Mouse (Mus musculus): ENCODE measurements around the gene Adamts13.
A peak's percentile ranks its signal among the peaks of the same experiment; 100 is the strongest.

Adamts13 gene

GRCm38 (mm10) chr2:27038596-27038995, 65.4 kb downstream of the Adamts13 start:
- no peaks in the 10 kb centered on the region for H3K27me3 ChIP-seq (ENCODE audit: control insufficient read depth, insufficient read depth, low read length, poor library complexity, severe bottlenecking)
- peak; percentile 82 for DNase-seq (ENCODE audit: low read depth, low spot score)
- H3K36me3 ChIP-seq (ENCODE audit: control insufficient read depth, insufficient read depth, low read length, poor library complexity, severe bottlenecking), result no peaks in the 10 kb centered on the region

GRCm38 (mm10) chr2:27039286-27039685, 66.1 kb downstream of the Adamts13 start:
- H3K36me3 ChIP-seq (ENCODE audit: control insufficient read depth, insufficient read depth, low read length, poor library complexity, severe bottlenecking), result no peaks in the 10 kb centered on the region
- no peak for DNase-seq (ENCODE audit: low read depth, low spot score)
- H3K27me3 ChIP-seq (ENCODE audit: control insufficient read depth, insufficient read depth, low read length, poor library complexity, severe bottlenecking), result no peaks in the 10 kb centered on the region

- no peak for DNase-seq (ENCODE audit: low read depth, low spot score)
- Histone ChIP-seq H3K27me3 (ENCODE audit: control insufficient read depth, insufficient read depth, low read length, poor library complexity, severe bottlenecking) (no peaks in the 10 kb centered on the region), H3K36me3 (ENCODE audit: control insufficient read depth, insufficient read depth, low read length, poor library complexity, severe bottlenecking) (no peaks in the 10 kb centered on the region)
These were observed 69.1 kb downstream of the Adamts13 start for GRCm38 (mm10) chr2:27042131-27042844.

- no peaks in the 10 kb centered on the region for H3K36me3 ChIP-seq (ENCODE audit: control insufficient read depth, insufficient read depth, low read length, poor library complexity, severe bottlenecking)
- DNase-seq (ENCODE audit: low read depth, low spot score), result peak; percentile 81
These were observed 70.2 kb downstream of the Adamts13 start for GRCm38 (mm10) chr2:27043461-27043860.

GRCm38 (mm10) chr2:27044166-27044565, 71.0 kb downstream of the Adamts13 start:
- no peaks in the 10 kb centered on the region for H3K27me3 ChIP-seq (ENCODE audit: control insufficient read depth, insufficient read depth, low read length, poor library complexity, severe bottlenecking)
- H3K36me3 ChIP-seq (ENCODE audit: control insufficient read depth, insufficient read depth, low read length, poor library complexity, severe bottlenecking), result no peaks in the 10 kb centered on the region
- DNase-seq (ENCODE audit: low read depth, low spot score), result no peak

More at GRCm38 (mm10) chr2:27043461-27043860, 70.2 kb downstream of the Adamts13 start:
- no peaks in the 10 kb centered on the region for H3K27me3 ChIP-seq (ENCODE audit: control insufficient read depth, insufficient read depth, low read length, poor library complexity, severe bottlenecking)

GRCm38 (mm10) chr2:27044641-27045040, 71.4 kb downstream of the Adamts13 start:
- no peak for DNase-seq (ENCODE audit: low read depth, low spot score)
- Histone ChIP-seq H3K36me3 (ENCODE audit: control insufficient read depth, insufficient read depth, low read length, poor library complexity, severe bottlenecking) (no peaks in the 10 kb centered on the region), H3K27me3 (ENCODE audit: control insufficient read depth, insufficient read depth, low read length, poor library complexity, severe bottlenecking) (no peaks in the 10 kb centered on the region)

- no peak for DNase-seq (ENCODE audit: low read depth, low spot score)
- H3K36me3 ChIP-seq (ENCODE audit: control insufficient read depth, insufficient read depth, low read length, poor library complexity, severe bottlenecking), result no peaks in the 10 kb centered on the region
- no peaks in the 10 kb centered on the region for H3K27me3 ChIP-seq (ENCODE audit: control insufficient read depth, insufficient read depth, low read length, poor library complexity, severe bottlenecking)
These were observed 73.0 kb downstream of the Adamts13 start for GRCm38 (mm10) chr2:27045979-27046770.

- Histone ChIP-seq H3K27me3 (ENCODE audit: control insufficient read depth, insufficient read depth, low read length, poor library complexity, severe bottlenecking) (no peaks in the 10 kb centered on the region), H3K36me3 (ENCODE audit: control insufficient read depth, insufficient read depth, low read length, poor library complexity, severe bottlenecking) (no peaks in the 10 kb centered on the region)
- no peak for DNase-seq (ENCODE audit: low read depth, low spot score)
These were observed 76.2 kb downstream of the Adamts13 start for GRCm38 (mm10) chr2:27049408-27049807.

- DNase-seq (ENCODE audit: low read depth, low spot score), result no peak
- H3K36me3 ChIP-seq (ENCODE audit: control insufficient read depth, insufficient read depth, low read length, poor library complexity, severe bottlenecking), result no peaks in the 10 kb centered on the region
- H3K27me3 ChIP-seq (ENCODE audit: control insufficient read depth, insufficient read depth, low read length, poor library complexity, severe bottlenecking), result no peaks in the 10 kb centered on the region
These were observed 85.0 kb downstream of the Adamts13 start for GRCm38 (mm10) chr2:27058251-27058650.

GRCm38 (mm10) chr2:27058751-27059150, 85.5 kb downstream of the Adamts13 start:
- Histone ChIP-seq H3K36me3 (ENCODE audit: control insufficient read depth, insufficient read depth, low read length, poor library complexity, severe bottlenecking) (no peaks in the 10 kb centered on the region), H3K27me3 (ENCODE audit: control insufficient read depth, insufficient read depth, low read length, poor library complexity, severe bottlenecking) (no peaks in the 10 kb centered on the region)
- no peak for DNase-seq (ENCODE audit: low read depth, low spot score)

GRCm38 (mm10) chr2:27059187-27059586, 86.0 kb downstream of the Adamts13 start:
- H3K36me3 ChIP-seq (ENCODE audit: control insufficient read depth, insufficient read depth, low read length, poor library complexity, severe bottlenecking), result no peaks in the 10 kb centered on the region
- no peaks in the 10 kb centered on the region for H3K27me3 ChIP-seq (ENCODE audit: control insufficient read depth, insufficient read depth, low read length, poor library complexity, severe bottlenecking)
- no peak for DNase-seq (ENCODE audit: low read depth, low spot score)
